Mouse (Mus musculus): ENCODE measurements at regions not wholly inside any gene's neighbourhood (a gene's known extent, or its start where the extent isn't known, plus 50 kb on each side); places are given as distances from the start of the nearest gene placed in this dataset.

GRCm38 (mm10) chr15:96775129-96775528, 75.6 kb upstream of the Slc38a2 start:
- DNase-seq (ENCODE audit: extremely low spot score, low read depth, low spot score): no peak

- DNase-seq (ENCODE audit: extremely low spot score, low read depth, low spot score): no peak
These were observed 75.1 kb upstream of the Slc38a2 start for GRCm38 (mm10) chr15:96774664-96775063.

- DNase-seq (ENCODE audit: extremely low spot score, low read depth, low spot score): no peak
These were observed 74.1 kb upstream of the Slc38a2 start for GRCm38 (mm10) chr15:96773656-96774055.

- no peak for DNase-seq (ENCODE audit: extremely low spot score, low read depth, low spot score)
These were observed 73.2 kb upstream of the Slc38a2 start for GRCm38 (mm10) chr15:96772701-96773100.

GRCm38 (mm10) chr15:96770786-96771185, 71.3 kb upstream of the Slc38a2 start:
- no peak for DNase-seq (ENCODE audit: extremely low spot score, low read depth, low spot score)

- no peak for DNase-seq (ENCODE audit: extremely low spot score, low read depth, low spot score)
These were observed 70.8 kb upstream of the Slc38a2 start for GRCm38 (mm10) chr15:96770299-96770698.

- no peak for DNase-seq (ENCODE audit: extremely low spot score, low read depth, low spot score)
These were observed 70.2 kb upstream of the Slc38a2 start for GRCm38 (mm10) chr15:96769751-96770150.

- DNase-seq (ENCODE audit: extremely low spot score, low read depth, low spot score): no peak
These were observed 68.9 kb upstream of the Slc38a2 start for GRCm38 (mm10) chr15:96768301-96768993.

- no peak for DNase-seq (ENCODE audit: extremely low spot score, low read depth, low spot score)
These were observed 67.7 kb upstream of the Slc38a2 start for GRCm38 (mm10) chr15:96767188-96767587.

GRCm38 (mm10) chr15:96766238-96766637, 66.7 kb upstream of the Slc38a2 start:
- DNase-seq (ENCODE audit: extremely low spot score, low read depth, low spot score): no peak

GRCm38 (mm10) chr15:96763611-96764010, 64.1 kb upstream of the Slc38a2 start:
- DNase-seq (ENCODE audit: extremely low spot score, low read depth, low spot score): no peak

- no peak for DNase-seq (ENCODE audit: extremely low spot score, low read depth, low spot score)
These were observed 59.8 kb upstream of the Slc38a2 start for GRCm38 (mm10) chr15:96759078-96759995.

- DNase-seq (ENCODE audit: extremely low spot score, low read depth, low spot score): no peak
These were observed 58.1 kb upstream of the Slc38a2 start for GRCm38 (mm10) chr15:96757446-96758198.

- DNase-seq (ENCODE audit: extremely low spot score, low read depth, low spot score): no peak
These were observed 56.9 kb upstream of the Slc38a2 start for GRCm38 (mm10) chr15:96756456-96756855.

GRCm38 (mm10) chr15:96755951-96756350, 56.4 kb upstream of the Slc38a2 start:
- DNase-seq (ENCODE audit: extremely low spot score, low read depth, low spot score): no peak

- DNase-seq (ENCODE audit: extremely low spot score, low read depth, low spot score): no peak
These were observed 55.9 kb upstream of the Slc38a2 start for GRCm38 (mm10) chr15:96755322-96755942.

GRCm38 (mm10) chr15:96754079-96754478, 54.5 kb upstream of the Slc38a2 start:
- no peak for DNase-seq (ENCODE audit: extremely low spot score, low read depth, low spot score)

GRCm38 (mm10) chr15:96752719-96753118, 53.2 kb upstream of the Slc38a2 start:
- no peak for DNase-seq (ENCODE audit: extremely low spot score, low read depth, low spot score)

GRCm38 (mm10) chr15:96752062-96752358, 52.5 kb upstream of the Slc38a2 start:
- DNase-seq (ENCODE audit: extremely low spot score, low read depth, low spot score): no peak

- no peak for DNase-seq (ENCODE audit: extremely low spot score, low read depth, low spot score)
These were observed 51.9 kb upstream of the Slc38a2 start for GRCm38 (mm10) chr15:96751243-96752061.
